19 mouse cellular contexts compared by ENCODE assay signal in genomic region chr4:46729306-46730042, GRCm38 (mm10).
DNase-seq lines count a peak whose midpoint lies in the region; ATAC-seq lines count a peak whose summit lies in the region.
"Had no signal": no experiment of that assay in that cellular context is flagged by ENCODE, and none has a peak within 500 bp of the region (broad histone marks: within the 10 kb centered on the region; RNA-seq: fewer than 3 reads in every experiment).

No protein-coding gene starts in this region.

- peak; percentile 33 for DNase-seq in embryonic facial prominence, embryonic 14.5 days (ENCODE audit: low spot score)
- no peak for DNase-seq in embryonic facial prominence, embryonic 10.5 days (ENCODE audit: low spot score)
- peak; percentile 57 for DNase-seq in left cerebral cortex, postnatal 4 days
- DNase-seq in left cerebral cortex, adult 18-20 months (ENCODE audit: low spot score in 2 of 2) = no peak
- DNase-seq in hindbrain, embryonic 14.5 days (ENCODE audit: low spot score) = peak; percentile 56
- DNase-seq in right cerebral cortex, postnatal 10 days (ENCODE audit: low spot score in 2 of 2) = peak; percentile 82 to 91
- DNase-seq in kidney, postnatal 10 days = no peak
- DNase-seq: adrenal gland, postnatal 36 days; B cell, adult 2 months; cerebellum, adult 8-10 months; gastrocnemius, adult 2 months; layer of hippocampus, postnatal 36 days; thymus, postnatal 14 days had no signal

- no peak overlapping the region for H3K9ac ChIP-seq in embryonic facial prominence, embryonic 14.5 days (ENCODE audit: low read depth, low read length)
- peak overlapping the region; percentile 3; the same call in 1 of the 2 replicates for H3K9ac ChIP-seq in hindbrain, embryonic 14.5 days
- no peak overlapping the region for H3K9ac ChIP-seq in heart, embryonic 11.5 days (ENCODE audit: low read depth, low read length)
- H3K9ac ChIP-seq: embryonic facial prominence, embryonic 13.5 days; liver, embryonic 12.5 days had no signal

- 0 out of 2 replicates have a peak, but pooled peaks have one; percentile 56 for ATAC-seq in embryonic facial prominence, embryonic 14.5 days (ENCODE audit: low read depth)
- ATAC-seq in hindbrain, embryonic 14.5 days (ENCODE audit: low FRiP score) = peak; percentile 56; the same call in 1 of the 2 replicates
- no peak for ATAC-seq in heart, embryonic 11.5 days (replicated peaks; ENCODE audit: insufficient number of reproducible peaks, low FRiP score, low TSS enrichment)
- ATAC-seq: liver, embryonic 12.5 days; lung, postnatal 0 days had no signal

- 54% methylated on average over 8 of the region's 9 CpGs for WGBS in embryonic facial prominence, embryonic 14.5 days
- WGBS in embryonic facial prominence, embryonic 10.5 days = 52% methylated on average over 9 of the region's 9 CpGs
- WGBS in hindbrain, embryonic 14.5 days = 37% methylated on average over 9 of the region's 9 CpGs
- 65% methylated on average over 9 of the region's 9 CpGs for WGBS in heart, embryonic 11.5 days (ENCODE audit: insufficient replicate concordance)

- H3K9me3 ChIP-seq in embryonic facial prominence, embryonic 14.5 days (ENCODE audit: control insufficient read depth, low read length) = no peaks in the 10 kb centered on the region
- H3K9me3 ChIP-seq in embryonic facial prominence, embryonic 10.5 days = no peaks in the 10 kb centered on the region
- H3K9me3 ChIP-seq in hindbrain, embryonic 14.5 days (ENCODE audit: control insufficient read depth, low read length) = no peaks in the 10 kb centered on the region
- H3K9me3 ChIP-seq in heart, embryonic 11.5 days (replicated peaks; ENCODE audit: control insufficient read depth, low read length) = no peaks in the 10 kb centered on the region
- H3K9me3 ChIP-seq: embryonic facial prominence, embryonic 13.5 days; heart, embryonic 10.5 days; liver, embryonic 12.5 days had no signal

- H3K4me1 ChIP-seq in embryonic facial prominence, embryonic 14.5 days (ENCODE audit: control insufficient read depth, insufficient read depth, low read length) = peaks cover 4% of the 10 kb centered on the region; the same call in 1 of the 2 replicates
- H3K4me1 ChIP-seq in embryonic facial prominence, embryonic 10.5 days = peaks cover 34% of the 10 kb centered on the region
- peaks cover 42% of the 10 kb centered on the region for H3K4me1 ChIP-seq in hindbrain, embryonic 14.5 days (replicated peaks; ENCODE audit: control insufficient read depth, insufficient read depth, low read length)
- H3K4me1 ChIP-seq in heart, embryonic 11.5 days (ENCODE audit: control insufficient read depth, insufficient read depth, low read length) = no peaks in the 10 kb centered on the region
- H3K4me1 ChIP-seq: liver, embryonic 12.5 days had no signal

- no peaks in the 10 kb centered on the region for H3K27me3 ChIP-seq in embryonic facial prominence, embryonic 14.5 days (replicated peaks; ENCODE audit: control insufficient read depth, insufficient read depth, low read length)
- H3K27me3 ChIP-seq in embryonic facial prominence, embryonic 10.5 days (replicated peaks; ENCODE audit: low read depth, poor library complexity, severe bottlenecking) = peaks cover 6% of the 10 kb centered on the region; the same call in 1 of the 2 replicates
- H3K27me3 ChIP-seq in hindbrain, embryonic 14.5 days (ENCODE audit: control insufficient read depth, insufficient read depth, low read length) = no peaks in the 10 kb centered on the region
- peaks cover 3% of the 10 kb centered on the region for H3K27me3 ChIP-seq in heart, embryonic 11.5 days (ENCODE audit: control insufficient read depth, insufficient read depth, low read length)

- no peaks in the 10 kb centered on the region for H3K36me3 ChIP-seq in embryonic facial prominence, embryonic 14.5 days (ENCODE audit: control insufficient read depth, insufficient read depth, low read length)
- H3K36me3 ChIP-seq in embryonic facial prominence, embryonic 10.5 days (replicated peaks) = no peaks in the 10 kb centered on the region
- H3K36me3 ChIP-seq in hindbrain, embryonic 14.5 days (replicated peaks; ENCODE audit: control insufficient read depth, insufficient read depth) = no peaks in the 10 kb centered on the region
- no peaks in the 10 kb centered on the region for H3K36me3 ChIP-seq in heart, embryonic 11.5 days (ENCODE audit: control insufficient read depth, insufficient read depth, low read length)
- H3K36me3 ChIP-seq: embryonic facial prominence, embryonic 13.5 days; G1E; heart, embryonic 10.5 days; liver, embryonic 12.5 days had no signal

- intact Hi-C loops in left cerebral cortex, postnatal 4 days (cut with DNase I) = no loop called here

- no peak overlapping the region for H3K4me3 ChIP-seq in embryonic facial prominence, embryonic 14.5 days (ENCODE audit: low read depth, low read length)
- no peak overlapping the region for H3K4me3 ChIP-seq in embryonic facial prominence, embryonic 10.5 days
- no peak overlapping the region for H3K4me3 ChIP-seq in hindbrain, embryonic 14.5 days (replicated peaks; ENCODE audit: low read length)
- no peak overlapping the region for H3K4me3 ChIP-seq in heart, embryonic 11.5 days (ENCODE audit: low read depth, low read length)
- H3K4me3 ChIP-seq: embryonic facial prominence, embryonic 13.5 days; gastrocnemius, adult 2 months; heart, embryonic 10.5 days; liver, embryonic 12.5 days had no signal

- H3K27ac ChIP-seq in embryonic facial prominence, embryonic 14.5 days (replicated peaks; ENCODE audit: low read depth, low read length) = no peak overlapping the region
- no peak overlapping the region for H3K27ac ChIP-seq in embryonic facial prominence, embryonic 10.5 days (replicated peaks)
- H3K27ac ChIP-seq in hindbrain, embryonic 14.5 days = peak overlapping the region; percentile 54; the same call in 1 of the 2 replicates
- no peak overlapping the region for H3K27ac ChIP-seq in heart, embryonic 11.5 days (ENCODE audit: low read depth, low read length)
- H3K27ac ChIP-seq: embryonic facial prominence, embryonic 13.5 days; gastrocnemius, adult 2 months; heart, embryonic 10.5 days; liver, embryonic 12.5 days had no signal

- H3K4me2 ChIP-seq in embryonic facial prominence, embryonic 14.5 days (ENCODE audit: low read depth, low read length) = no peak overlapping the region
- no peak overlapping the region for H3K4me2 ChIP-seq in hindbrain, embryonic 14.5 days (replicated peaks)
- H3K4me2 ChIP-seq in heart, embryonic 11.5 days = no peak overlapping the region
- H3K4me2 ChIP-seq: embryonic facial prominence, embryonic 13.5 days; liver, embryonic 12.5 days had no signal

Comparison
In these comparisons a context has a peak if more than half of its experiments do, and no peak if none do; other contexts are left out.
1. DNase-seq: peak in embryonic facial prominence, embryonic 14.5 days (single experiment), left cerebral cortex, postnatal 4 days (single experiment), hindbrain, embryonic 14.5 days (single experiment) and right cerebral cortex, postnatal 10 days (2 of 2); none in embryonic facial prominence, embryonic 10.5 days (single experiment), left cerebral cortex, adult 18-20 months (0 of 2) and kidney, postnatal 10 days (single experiment).